Comparison of ENCODE assay signal across 8 mouse cellular contexts in genomic region chr2:60123061-60123874, GRCm38 (mm10).
A peak's percentile ranks its signal among the peaks of the same experiment; 100 is the strongest.
DNase-seq lines count a peak whose midpoint lies in the region; ATAC-seq and TF ChIP-seq lines count a peak whose summit lies in the region.

No protein-coding gene starts in this region.

- H3K27ac ChIP-seq in embryonic facial prominence, embryonic 15.5 days (replicated peaks), result no peak overlapping the region
- H3K27ac ChIP-seq in limb, embryonic 12.5 days, result no peak overlapping the region

- TF ChIP-seq CTCF in lung, adult 2 months (IDR thresholded peaks at IDR 0.05; ENCODE audit: insufficient read depth, low read length), result no peak

- H3K36me3 ChIP-seq in embryonic facial prominence, embryonic 15.5 days, result no peaks in the 10 kb centered on the region
- no peaks in the 10 kb centered on the region for H3K36me3 ChIP-seq in limb, embryonic 12.5 days

- ATAC-seq in embryonic facial prominence, embryonic 15.5 days (ENCODE audit: insufficient number of reproducible peaks, low FRiP score, low TSS enrichment, low read depth), result no peak
- no peak for ATAC-seq in limb, embryonic 12.5 days (ENCODE audit: insufficient number of reproducible peaks, insufficient read depth, low FRiP score, low TSS enrichment, low read depth)

- H3K4me2 ChIP-seq in embryonic facial prominence, embryonic 15.5 days (replicated peaks), result peak overlapping the region; percentile 22; the same call in 1 of the 2 replicates
- H3K4me2 ChIP-seq in limb, embryonic 12.5 days, result peak overlapping the region; percentile 47

- H3K4me1 ChIP-seq in lung, adult 2 months (ENCODE audit: control insufficient read depth, insufficient read depth, low read length), result peaks cover 10% of the 10 kb centered on the region
- peaks cover 23% of the 10 kb centered on the region for H3K4me1 ChIP-seq in embryonic facial prominence, embryonic 15.5 days
- H3K4me1 ChIP-seq in limb, embryonic 12.5 days (replicated peaks), result peaks cover 41% of the 10 kb centered on the region

- WGBS in lung, adult 2 months, result 26% methylated on average over 6 of the region's 6 CpGs
- WGBS in embryonic facial prominence, embryonic 15.5 days, result 39% methylated on average over 6 of the region's 6 CpGs
- 44% methylated on average over 6 of the region's 6 CpGs for whole genome bisulfite sequencing in limb, embryonic 12.5 days

- H3K27me3 ChIP-seq in embryonic facial prominence, embryonic 15.5 days, result no peaks in the 10 kb centered on the region
- H3K27me3 ChIP-seq in limb, embryonic 12.5 days, result no peaks in the 10 kb centered on the region

- TF ChIP-seq POLR2A in lung, adult 2 months (IDR thresholded peaks at IDR 0.05; ENCODE audit: borderline replicate concordance, extremely low read depth, low read depth, low read length), result no peak

- no peak for DNase-seq in lung, adult 2 months
- no peak for DNase-seq in lung, postnatal 14 days
- DNase-seq in retina, postnatal 1 day, result peak; percentile 36
- no peak for DNase-seq in left cerebral cortex, adult 8-10 months (ENCODE audit: low spot score in 2 of 2)
- no peak for DNase-seq in adrenal gland, adult 2 months
- no peak for DNase-seq in spleen, postnatal 14 days (ENCODE audit: low spot score in 2 of 2)

- no peaks in the 10 kb centered on the region for H3K9me3 ChIP-seq in embryonic facial prominence, embryonic 15.5 days (replicated peaks)
- H3K9me3 ChIP-seq in limb, embryonic 12.5 days, result no peaks in the 10 kb centered on the region

- H3K4me3 ChIP-seq in lung, adult 2 months (replicated peaks; ENCODE audit: extremely low read depth, low read depth, low read length), result peak overlapping the region; percentile 10
- H3K4me3 ChIP-seq in embryonic facial prominence, embryonic 15.5 days (replicated peaks), result no peak overlapping the region
- 0 out of 2 replicates have a peak overlapping the region, but pooled peaks have one; percentile 11 for H3K4me3 ChIP-seq in limb, embryonic 12.5 days (replicated peaks)

- no peak overlapping the region for H3K9ac ChIP-seq in embryonic facial prominence, embryonic 15.5 days
- no peak overlapping the region for H3K9ac ChIP-seq in limb, embryonic 12.5 days (replicated peaks)
